Mouse (Mus musculus): ENCODE measurements around the gene Gm11939. TPM values are rescaled to one million over a fixed set of nuclear protein-coding genes. Genes with fewer than 3 reads are reported as not detected.

Gm11939 gene
- total RNA-seq, 2 experiments from 2014 or later: not detected

- no peak for DNase-seq (ENCODE audit: low spot score in 2 of 2)
- intact Hi-C loops (cut with DNase I): no loop called here
These were observed 45.2 kb downstream of the Gm11939 start for GRCm38 (mm10) chr11:99514098-99514497.

Other genes starting within 250 kb of the Gm11939 start
- not detected for gene Krt25, start 236.5 kb downstream of the Gm11939 start, total RNA-seq (2021)
- gene Krt26, start 221.5 kb downstream of the Gm11939 start, total RNA-seq (2021): not detected
- gene Krt27, start 208.4 kb downstream of the Gm11939 start, total RNA-seq (2021): not detected
- not detected for gene Krt28, start 184.6 kb downstream of the Gm11939 start, total RNA-seq (2021)
- gene Krt10, start 170.1 kb downstream of the Gm11939 start, total RNA-seq (2021): 10 to 100 TPM in 1 of 2 experiments, 1 to 10 TPM in 1; 9.7 to 12.4 TPM
- 10 to 100 TPM in 1 of 2 experiments, 1 to 10 TPM in 1; 9.4 to 13.4 TPM for gene Krt12, start 137.2 kb downstream of the Gm11939 start, total RNA-seq (2021)
- gene Krt20, start 121.3 kb downstream of the Gm11939 start, total RNA-seq (2021): not detected
- gene Krt23, start 66.3 kb downstream of the Gm11939 start, total RNA-seq (2021): not detected
- gene Krt39, start 38.1 kb downstream of the Gm11939 start, total RNA-seq (2021): not detected
- gene Krt40, start 16.3 kb downstream of the Gm11939 start, total RNA-seq (2021): not detected
- gene Krtap3-3, start 8.6 kb downstream of the Gm11939 start, total RNA-seq (2021): not detected
- not detected for gene Krtap3-2, start 2.6 kb downstream of the Gm11939 start, total RNA-seq (2021)
- not detected for gene Krtap3-1, start 7.2 kb upstream of the Gm11939 start, total RNA-seq (2021)
- gene Krtap1-5, start 21.6 kb upstream of the Gm11939 start, total RNA-seq (2021): not detected
- not detected for gene Krtap1-4, start 24.2 kb upstream of the Gm11939 start, total RNA-seq (2021)
- gene Krtap1-3, start 31.9 kb upstream of the Gm11939 start, total RNA-seq (2021): not detected
- not detected for gene Krtap9-3, start 38.6 kb upstream of the Gm11939 start, total RNA-seq (2021)
- not detected for gene Gm11938, start 43.8 kb upstream of the Gm11939 start, total RNA-seq (2021)
- gene Gm11937, start 50.7 kb upstream of the Gm11939 start, total RNA-seq (2021): not detected
- gene Krtap2-4, start 55.4 kb upstream of the Gm11939 start, total RNA-seq (2021): not detected
- not detected for gene Gm11562, start 61.0 kb upstream of the Gm11939 start, total RNA-seq (2021)
- gene Krtap4-1, start 68.8 kb upstream of the Gm11939 start, total RNA-seq (2021): not detected
- not detected for gene Krtap4-2, start 75.6 kb upstream of the Gm11939 start, total RNA-seq (2021)
- not detected for gene Krtap4-7, start 84.6 kb upstream of the Gm11939 start, total RNA-seq (2021)
- not detected for gene Gm11555, start 90.8 kb upstream of the Gm11939 start, total RNA-seq (2021)
- not detected for gene Gm11563, start 99.5 kb upstream of the Gm11939 start, total RNA-seq (2021)
- not detected for gene Krtap4-6, start 106.5 kb upstream of the Gm11939 start, total RNA-seq (2021)
- not detected for gene Gm14190, start 131.3 kb upstream of the Gm11939 start, total RNA-seq (2021)
- gene Gm14180, start 174.8 kb upstream of the Gm11939 start, total RNA-seq (2021): not detected
- gene Gm11595, start 213.4 kb upstream of the Gm11939 start, total RNA-seq (2021): not detected
- not detected for gene Krtap4-8, start 221.2 kb upstream of the Gm11939 start, total RNA-seq (2021)
- gene Krtap4-9, start 225.7 kb upstream of the Gm11939 start, total RNA-seq (2021): not detected
- not detected for gene Gm11596, start 234.0 kb upstream of the Gm11939 start, total RNA-seq (2021)
- not detected for gene Gm11569, start 239.5 kb upstream of the Gm11939 start, total RNA-seq (2021)
- not detected for gene Gm11554, start 245.0 kb upstream of the Gm11939 start, total RNA-seq (2021)